Mouse (Mus musculus) kidney, postnatal 0 days (tissue): ENCODE results near the gene Lrrn2. TPM values are rescaled to one million over a fixed set of nuclear protein-coding genes. Genes with fewer than 3 reads are reported as not detected.
A peak's percentile ranks its signal among the peaks of the same experiment; 100 is the strongest.

Experiments used
- ATAC-seq: fragments of 200-750 bp; cut with Nextera tagmentation; replicated peaks from 2 replicates; pipeline ENCODE4 v1.8.0; 2017; ENCODE audit warnings: low read depth, moderate number of reproducible peaks, moderate TSS enrichment, moderate library complexity; ENCODE audit not compliant: low FRiP score
- DNase-seq: peaks from one replicate; pipeline ENCODE4 v3.0.0-alpha.2; 2016; ENCODE audit warnings: low spot score
- H3K27ac ChIP-seq: fragments of 300-500 bp; sonication (generic); 2 replicates; pipeline ENCODE4 v1.5.1; 2014; ENCODE audit warnings: mild to moderate bottlenecking
- H3K27me3 ChIP-seq: fragments of 300-500 bp; sonication (generic); 2 replicates; pipeline ENCODE4 v1.6.1; 2014; ENCODE audit warnings: low read length, mixed read lengths; ENCODE audit not compliant: insufficient read depth
- H3K36me3 ChIP-seq: fragments of 300-500 bp; sonication (generic); 2 replicates; pipeline ENCODE4 v1.6.1; 2014; ENCODE audit warnings: low read length, mixed read lengths; ENCODE audit not compliant: insufficient read depth
- H3K4me1 ChIP-seq: fragments of 300-500 bp; sonication (generic); replicated peaks from 2 replicates; pipeline ENCODE4 v1.6.1; 2014; ENCODE audit warnings: antibody characterized with exemption, low read length, mixed read lengths; ENCODE audit not compliant: insufficient read depth
- H3K4me2 ChIP-seq: fragments of 300-500 bp; sonication (generic); 2 replicates; pipeline ENCODE4 v1.6.1; 2014; ENCODE audit warnings: mild to moderate bottlenecking, low read length, moderate library complexity, mixed read lengths
- H3K4me3 ChIP-seq: fragments of 300-500 bp; sonication (generic); replicated peaks from 2 replicates; pipeline ENCODE4 v1.5.1; 2014; ENCODE audit warnings: low read depth, low read length
- H3K9ac ChIP-seq: fragments of 300-500 bp; sonication (generic); 2 replicates; pipeline ENCODE4 v1.6.1; 2014; ENCODE audit warnings: low read depth, low read length
- H3K9me3 ChIP-seq: fragments of 300-500 bp; sonication (generic); replicated peaks from 2 replicates; pipeline ENCODE4 v1.6.1; 2016; ENCODE audit warnings: low read length, inconsistent platforms, mixed read lengths
- CTCF ChIP-seq: IDR thresholded peaks from 2 replicates; pipeline ENCODE4 v1.5.1; 2016; ENCODE audit warnings: antibody characterized with exemption, low read depth, mild to moderate bottlenecking, moderate library complexity
- WGBS: fragments of 180-500 bp; shearing (Covaris S2); extraction: QIAGEN DNeasy Blood & Tissue Kit; methylation state at CpG from one replicate; pipeline ENCODE4 v1.1.7; 2014; 5-methylcytosine and 5-hydroxymethylcytosine counted together
- polyA plus RNA-seq: library from polyadenylated mRNA; unstranded; fragments of >200 nt; fragmentation: Nextera tagmentation; extraction: Ambion mirVana; gene quantifications from 2 replicates; pipeline ENCODE4 v1.2.1, GENCODE M21; 2015

Lrrn2 gene
- 3.3 TPM in 2 replicates for polyA plus RNA-seq

- peaks cover 10% of the 10 kb centered on the region; the same call in 1 of the 2 replicates for H3K4me1 ChIP-seq
- ATAC-seq (peak; percentile 69), DNase-seq (peak; percentile 54)
- peak within 1 kb of the TSS; percentile 57 for H3K9ac ChIP-seq
- H3K36me3 ChIP-seq, result no peaks in the 10 kb centered on the region
- peak within 1 kb of the TSS; percentile 94 for H3K4me2 ChIP-seq
- H3K27ac ChIP-seq, result no peak within 1 kb of the TSS
- under 1% methylated on average over 75 of the region's 80 CpGs for WGBS
- H3K4me3 ChIP-seq, result peak within 1 kb of the TSS; percentile 52
- peaks cover 26% of the 10 kb centered on the region for H3K27me3 ChIP-seq
- no peak for TF ChIP-seq CTCF
- H3K9me3 ChIP-seq, result no peaks in the 10 kb centered on the region
These were observed at the start of gene Lrrn2 for GRCm38 (mm10) chr1:132880161-132881005. Gene Lrrn2 (plus strand): TSS chr1:132880273.

GRCm38 (mm10) chr1:132831963-132832362 lies 48.1 kb upstream of the Lrrn2 start:
- Histone ChIP-seq H3K4me1 (no peaks in the 10 kb centered on the region), H3K9ac (no peak overlapping the region), H3K36me3 (no peaks in the 10 kb centered on the region), H3K4me2 (no peak overlapping the region), H3K4me3 (no peak overlapping the region), H3K27me3 (no peaks in the 10 kb centered on the region), H3K9me3 (no peaks in the 10 kb centered on the region), H3K27ac (no peak overlapping the region)
- 85% methylated on average over 4 of the region's 4 CpGs for WGBS
- DNase-seq (no peak), ATAC-seq (no peak)
- no peak for TF ChIP-seq CTCF

- Histone ChIP-seq H3K4me2 (no peak overlapping the region), H3K9me3 (no peaks in the 10 kb centered on the region), H3K4me1 (no peaks in the 10 kb centered on the region), H3K9ac (no peak overlapping the region), H3K36me3 (no peaks in the 10 kb centered on the region), H3K4me3 (no peak overlapping the region), H3K27me3 (no peaks in the 10 kb centered on the region), H3K27ac (no peak overlapping the region)
- no peak for TF ChIP-seq CTCF
- no peak for ATAC-seq
- DNase-seq, result no peak
- 46% methylated on average over 8 of the region's 8 CpGs for WGBS
These were observed 46.0 kb upstream of the Lrrn2 start for GRCm38 (mm10) chr1:132834037-132834436.

- TF ChIP-seq CTCF, result no peak
- Histone ChIP-seq H3K9ac (no peak overlapping the region), H3K4me3 (no peak overlapping the region), H3K4me2 (no peak overlapping the region), H3K36me3 (no peaks in the 10 kb centered on the region), H3K27ac (no peak overlapping the region), H3K27me3 (no peaks in the 10 kb centered on the region), H3K9me3 (no peaks in the 10 kb centered on the region), H3K4me1 (no peaks in the 10 kb centered on the region)
- ATAC-seq, result no peak
- no peak for DNase-seq
- WGBS, result 60% methylated on average over 8 of the region's 8 CpGs
These were observed 43.2 kb upstream of the Lrrn2 start for GRCm38 (mm10) chr1:132836895-132837294.

GRCm38 (mm10) chr1:132837691-132838090 lies 42.4 kb upstream of the Lrrn2 start:
- ATAC-seq (no peak), DNase-seq (no peak)
- H3K4me1 ChIP-seq, result no peaks in the 10 kb centered on the region
- WGBS, result 67% methylated on average over 5 of the region's 5 CpGs
- no peak overlapping the region for H3K4me2 ChIP-seq
- no peak for TF ChIP-seq CTCF
- H3K4me3 ChIP-seq, result no peak overlapping the region
- H3K27ac ChIP-seq, result no peak overlapping the region
- H3K36me3 ChIP-seq, result no peaks in the 10 kb centered on the region
- H3K9me3 ChIP-seq, result no peaks in the 10 kb centered on the region
- no peaks in the 10 kb centered on the region for H3K27me3 ChIP-seq
- H3K9ac ChIP-seq, result no peak overlapping the region

- no peak overlapping the region for H3K27ac ChIP-seq
- WGBS, result 67% methylated on average over 1 of the region's 1 CpGs
- H3K4me2 ChIP-seq, result no peak overlapping the region
- H3K36me3 ChIP-seq, result no peaks in the 10 kb centered on the region
- H3K9me3 ChIP-seq, result no peaks in the 10 kb centered on the region
- ATAC-seq (no peak), DNase-seq (no peak)
- H3K4me1 ChIP-seq, result no peaks in the 10 kb centered on the region
- no peak overlapping the region for H3K4me3 ChIP-seq
- no peak overlapping the region for H3K9ac ChIP-seq
- no peaks in the 10 kb centered on the region for H3K27me3 ChIP-seq
- no peak for TF ChIP-seq CTCF
These were observed 41.7 kb upstream of the Lrrn2 start for GRCm38 (mm10) chr1:132838371-132838770.

GRCm38 (mm10) chr1:132843612-132844011 lies 36.5 kb upstream of the Lrrn2 start:
- Histone ChIP-seq H3K4me2 (no peak overlapping the region), H3K27me3 (no peaks in the 10 kb centered on the region), H3K4me3 (no peak overlapping the region), H3K4me1 (no peaks in the 10 kb centered on the region), H3K36me3 (no peaks in the 10 kb centered on the region), H3K27ac (no peak overlapping the region), H3K9me3 (no peaks in the 10 kb centered on the region), H3K9ac (no peak overlapping the region)
- no peak for ATAC-seq
- WGBS, result 83% methylated on average over 10 of the region's 10 CpGs
- no peak for DNase-seq
- TF ChIP-seq CTCF, result 0 out of 2 replicates have a peak, but pooled peaks have one; percentile 23
